Mouse (Mus musculus): ENCODE data around the gene Zfp760.

DNA sequence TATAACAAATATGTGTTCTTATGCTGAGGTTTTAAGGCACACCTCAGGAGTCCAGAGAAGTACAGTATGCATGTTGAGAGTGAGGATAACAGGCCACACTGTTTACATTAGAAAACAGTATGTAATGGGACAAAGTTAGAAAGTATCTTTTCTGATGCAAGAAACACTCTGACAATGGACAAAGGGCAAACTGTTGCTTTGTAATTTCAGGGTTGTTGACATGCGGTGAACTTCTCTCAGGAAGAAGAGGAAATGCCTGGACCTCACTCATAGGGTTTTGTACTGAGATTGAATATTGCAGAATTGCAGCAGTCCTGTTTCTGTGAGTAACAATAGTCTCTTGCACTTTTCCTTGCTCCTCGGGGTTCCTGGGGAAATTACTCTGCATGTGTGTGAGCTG is 860 bp downstream of the Zfp760 start:
- no peak for TF ChIP-seq FLI1 (IDR thresholded peaks at IDR 0.05; ENCODE audit: low read length)
- no peak for TF ChIP-seq GATA1 (IDR thresholded peaks at IDR 0.05; ENCODE audit: borderline replicate concordance, low read length)

Measured in megakaryocyte, embryonic 14.5 days (primary cell).